Mouse (Mus musculus) CH12.LX (cell line): Measurements from ENCODE around the gene Kcnk6. TPM values are rescaled to one million over a fixed set of nuclear protein-coding genes. Genes with fewer than 3 reads are reported as not detected.
A peak's percentile ranks its signal among the peaks of the same experiment; 100 is the strongest.

ENCODE experiments used
- DNase-seq: peaks from one replicate; pipeline ENCODE4 v3.0.0-alpha.2; 2013; ENCODE audit errors: extremely low read depth
- H3K27ac ChIP-seq: 2 replicates; pipeline ENCODE4 v1.5.1; 2012; ENCODE audit warnings: low read depth, mild to moderate bottlenecking, control low read depth, moderate library complexity; ENCODE audit not compliant: insufficient read depth
- H3K27me3 ChIP-seq: replicated peaks from 2 replicates; pipeline ENCODE3; 2012; ENCODE audit warnings: inconsistent platforms
- H3K36me3 ChIP-seq, 2 experiments: replicated peaks in 1 of 2; 2 replicates each; pipeline versions ENCODE3 to v1.6.1; 2012; ENCODE audit warnings: inconsistent platforms in 1 of 2, low read length in 1 of 2, mild to moderate bottlenecking in 1 of 2, mixed read lengths in 1 of 2, moderate library complexity in 1 of 2; ENCODE audit not compliant: control insufficient read depth in 1 of 2, insufficient read depth in 1 of 2
- H3K4me1 ChIP-seq, 2 experiments: 2 replicates each; pipeline ENCODE4 v1.6.1; 2012; ENCODE audit warnings: inconsistent platforms in 1 of 2, moderate library complexity in 1 of 2; ENCODE audit not compliant: insufficient read depth in 2 of 2, control insufficient read depth in 1 of 2
- H3K4me2 ChIP-seq: 2 replicates; pipeline ENCODE4 v1.6.1; 2012; ENCODE audit warnings: low read depth, mild to moderate bottlenecking, control low read depth; ENCODE audit not compliant: poor library complexity, insufficient read depth, severe bottlenecking
- H3K4me3 ChIP-seq, 3 experiments: fragments of 150-350 bp in 1 of 3; sonication (generic) in 1 of 3; replicated peaks in 1 of 3; 2 replicates each; pipeline versions ENCODE3 to v1.5.1; 2011 to 2012; ENCODE audit warnings: low read depth in 2 of 3, low read length in 2 of 3, mild to moderate bottlenecking in 2 of 3, moderate library complexity in 2 of 3, control low read depth in 1 of 3, improper control_type of control experiment in 1 of 3, inconsistent platforms in 1 of 3, mixed read lengths in 1 of 3; ENCODE audit not compliant: poor library complexity in 1 of 3
- H3K79me2 ChIP-seq: replicated peaks from 2 replicates; pipeline ENCODE4 v1.6.1; 2012; ENCODE audit warnings: mild to moderate bottlenecking, moderate library complexity; ENCODE audit not compliant: control insufficient read depth, poor library complexity, insufficient read depth, severe bottlenecking; ENCODE audit errors: extremely low read depth
- H3K9ac ChIP-seq: 2 replicates; pipeline ENCODE4 v1.6.1; 2012; ENCODE audit warnings: low read depth, mild to moderate bottlenecking, control low read depth, moderate library complexity; ENCODE audit not compliant: insufficient read depth
- H3K9me3 ChIP-seq: replicated peaks from 2 replicates; pipeline ENCODE3; 2012; ENCODE audit warnings: low read length, inconsistent platforms, mixed read lengths
- CHD1 ChIP-seq: IDR thresholded peaks from 2 replicates; pipeline ENCODE4 v1.6.1; 2012; ENCODE audit warnings: low read depth, low read length, improper control_type of control experiment, inconsistent platforms
- CHD2 ChIP-seq: IDR thresholded peaks from 2 replicates; pipeline ENCODE4 v1.6.1; 2011; ENCODE audit warnings: low read length, improper control_type of control experiment
- E2F4 ChIP-seq: IDR thresholded peaks from 2 replicates; pipeline ENCODE4 v1.6.1; 2011; ENCODE audit warnings: low read depth, low read length, improper control_type of control experiment; ENCODE audit not compliant: insufficient replicate concordance
- ELF1 ChIP-seq: IDR thresholded peaks from 2 replicates; pipeline ENCODE4 v1.6.1; 2014; ENCODE audit warnings: low read depth, mild to moderate bottlenecking, inconsistent platforms, low read length, improper control_type of control experiment
- JUN ChIP-seq: IDR thresholded peaks from 2 replicates; pipeline ENCODE4 v1.6.1; 2011; ENCODE audit warnings: low read depth, mild to moderate bottlenecking, low read length, improper control_type of control experiment, moderate library complexity; ENCODE audit not compliant: insufficient read depth
- MAFK ChIP-seq: IDR thresholded peaks from 2 replicates; pipeline ENCODE4 v1.6.1; 2011; ENCODE audit warnings: low read length, improper control_type of control experiment; ENCODE audit not compliant: insufficient replicate concordance
- MEF2A ChIP-seq: IDR thresholded peaks from 2 replicates; pipeline ENCODE4 v1.6.1; 2014; ENCODE audit warnings: low read depth, mild to moderate bottlenecking, inconsistent platforms, low read length, improper control_type of control experiment, borderline replicate concordance
- MYC ChIP-seq: IDR thresholded peaks from 2 replicates; pipeline ENCODE4 v1.6.1; 2011; ENCODE audit warnings: low read depth, mild to moderate bottlenecking, improper control_type of control experiment, low read length
- NELFE ChIP-seq: IDR thresholded peaks from 2 replicates; pipeline ENCODE4 v1.6.1; 2011; ENCODE audit warnings: low read depth, low read length, improper control_type of control experiment
- POLR2AphosphoS2 ChIP-seq: IDR thresholded peaks from 2 replicates; pipeline ENCODE4 v1.6.1; 2011; ENCODE audit warnings: low read depth, low read length, improper control_type of control experiment
- dilution Hi-C: fragments of 300-500 bp; cut with MboI; formaldehyde crosslinking; loops from 2 replicates; pipeline ENCODE4 v1.14.3; 2020; ENCODE audit warnings: low sequenced_read_pairs; ENCODE audit not compliant: extremely low pct_unique_long_range_greater_than_20kb, extremely low pct_ligation_motif_present
- in situ Hi-C: fragments of 300-500 bp; cut with MboI; formaldehyde crosslinking; loops from 3 replicates; pipeline ENCODE4 v1.14.3; 2019; ENCODE audit warnings: low sequenced_read_pairs, low pct_ligation_motif_present, low pct_unique_long_range_greater_than_20kb, mixed read lengths
- polyA plus RNA-seq: library from polyadenylated mRNA; unstranded; fragments of >175 nt; gene quantifications from 2 replicates; pipeline ENCODE4 v1.2.1, GENCODE M21; 2012; ENCODE audit warnings: low read depth; ENCODE audit not compliant: insufficient read length
- total RNA-seq, 2 experiments: library from RNA; depleted of rRNA; stranded (reverse); fragments of 300-350 nt in 1 of 2; fragments of >200 nt in 1 of 2; gene quantifications; 2 replicates each; pipeline ENCODE4 v1.2.3; 2012 to 2014

Kcnk6 gene
- total and polyA plus RNA-seq, 3 experiments: 1.9 to 4.0 (median 2.2) TPM

GRCm38 (mm10) chr7:29231517-29231916 lies 798 bp downstream of the Kcnk6 start:
- Histone ChIP-seq H3K4me2 (peak overlapping the region; percentile 17; the same call in 1 of the 2 replicates), H3K4me3 (no peak overlapping the region), H3K79me2 (no peaks in the 10 kb centered on the region), H3K9ac (no peak overlapping the region), H3K27ac (no peak overlapping the region), H3K9me3 (no peaks in the 10 kb centered on the region), H3K4me1 (peaks cover 14 to 27% of the 10 kb centered on the region in 2 experiments), H3K36me3 (no peaks in the 10 kb centered on the region), H3K27me3 (no peaks in the 10 kb centered on the region)
- dilution Hi-C loops (no loop called here), in situ Hi-C loops (no loop called here)
- TF ChIP-seq POLR2AphosphoS2: no peak
- no peak for DNase-seq

GRCm38 (mm10) chr7:29230560-29230959 lies 1.8 kb downstream of the Kcnk6 start:
- H3K36me3 ChIP-seq: no peaks in the 10 kb centered on the region
- DNase-seq: no peak
- no peak overlapping the region for H3K4me3 ChIP-seq
- no peak overlapping the region for H3K27ac ChIP-seq
- no peaks in the 10 kb centered on the region for H3K9me3 ChIP-seq
- no peak for TF ChIP-seq CHD2
- no peak for TF ChIP-seq ELF1
- no peak for TF ChIP-seq MEF2A
- no peak for TF ChIP-seq JUN
- TF ChIP-seq E2F4: no peak
- TF ChIP-seq NELFE: no peak
- in situ Hi-C loops (no loop called here), dilution Hi-C loops (no loop called here)
- no peak overlapping the region for H3K9ac ChIP-seq
- no peak overlapping the region for H3K4me2 ChIP-seq
- H3K27me3 ChIP-seq: no peaks in the 10 kb centered on the region
- peaks cover 14 to 27% of the 10 kb centered on the region in 2 experiments for H3K4me1 ChIP-seq
- H3K79me2 ChIP-seq: no peaks in the 10 kb centered on the region

- no peaks in the 10 kb centered on the region for H3K9me3 ChIP-seq
- peak; percentile 42 for DNase-seq
- no peak overlapping the region for H3K4me3 ChIP-seq
- H3K4me1 ChIP-seq: peaks cover 14 to 27% of the 10 kb centered on the region in 2 experiments
- dilution Hi-C loops (no loop called here), in situ Hi-C loops (no loop called here)
- peaks cover 0 to 7% of the 10 kb centered on the region in 2 experiments for H3K36me3 ChIP-seq
- no peaks in the 10 kb centered on the region for H3K27me3 ChIP-seq
- 0 out of 2 replicates have a peak overlapping the region, but pooled peaks have one; percentile 2 for H3K4me2 ChIP-seq
- H3K79me2 ChIP-seq: no peaks in the 10 kb centered on the region
- TF ChIP-seq CHD1 (no peak), CHD2 (no peak), MYC (no peak), MAFK (0 out of 2 replicates have a peak, but pooled peaks have one; percentile 45)
- H3K27ac ChIP-seq: no peak overlapping the region; the same call in 1 of the 2 replicates
- H3K9ac ChIP-seq: no peak overlapping the region
Observed at GRCm38 (mm10) chr7:29228202-29228601, 4.1 kb downstream of the Kcnk6 start.
